Mouse (Mus musculus) retina, postnatal 1 day (tissue): ENCODE measurements around the gene Flt3.
A peak's percentile ranks its signal among the peaks of the same experiment; 100 is the strongest.

Source experiments
- DNase-seq: peaks from one replicate; pipeline ENCODE4 v3.0.0-alpha.2; 2012

Flt3 gene

GRCm38 (mm10) chr5:147408731-147409130 lies 8.4 kb upstream of the Flt3 start:
- DNase-seq: no peak

DNA sequence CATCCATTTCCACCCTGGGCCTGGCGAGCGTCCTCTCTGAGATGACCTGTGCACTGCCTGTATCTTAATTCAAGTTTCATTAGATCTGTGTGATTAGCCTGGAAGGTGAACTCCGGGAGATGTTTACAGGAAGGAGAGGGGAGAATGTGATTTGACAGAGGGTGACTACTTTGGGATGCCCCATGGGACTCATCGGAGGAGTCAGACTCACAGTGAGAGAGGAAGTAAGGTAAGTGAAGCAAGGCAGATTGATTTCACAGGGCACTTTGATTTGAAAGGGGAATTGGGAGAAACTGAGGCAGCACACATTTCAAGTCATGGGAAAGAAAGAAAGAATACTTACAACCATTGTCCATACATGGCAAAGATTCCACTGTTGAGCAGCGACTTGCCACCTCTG lies 5.8 kb upstream of the Flt3 start:
- DNase-seq: no peak

- DNase-seq: peak; percentile 69
Measured at GRCm38 (mm10) chr5:147402505-147402904, 2.2 kb upstream of the Flt3 start.

GRCm38 (mm10) chr5:147401024-147401423 lies 735 bp upstream of the Flt3 start:
- peak; percentile 39 for DNase-seq

GRCm38 (mm10) chr5:147400505-147400979 lies 253 bp upstream of the Flt3 start:
- no peak for DNase-seq

GRCm38 (mm10) chr5:147395050-147395449 lies 5.2 kb downstream of the Flt3 start:
- no peak for DNase-seq

DNA sequence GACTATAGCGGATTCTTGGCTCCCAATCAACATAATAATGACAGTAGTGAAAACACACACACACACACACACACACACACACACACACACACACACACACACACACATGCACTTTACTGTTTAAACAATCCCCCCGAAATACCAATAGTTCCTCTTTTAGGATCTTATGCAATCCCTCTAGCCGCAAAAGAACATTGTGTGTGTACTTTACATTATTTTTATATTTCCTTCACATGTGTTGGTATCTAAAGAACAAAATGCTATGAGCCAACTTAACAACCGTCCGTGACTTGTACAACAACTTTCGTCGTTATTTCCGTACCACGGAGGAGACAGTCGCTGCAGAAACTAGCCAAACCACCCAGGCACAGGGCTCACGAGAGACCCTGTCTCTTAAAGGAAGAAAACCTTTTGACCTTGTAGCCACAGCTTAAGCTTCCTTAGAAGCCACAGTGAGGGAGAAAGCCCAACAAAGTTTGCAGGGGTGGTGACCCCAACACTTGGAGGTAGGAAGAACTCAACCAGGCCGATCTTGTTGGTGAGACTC lies 7.5 kb downstream of the Flt3 start:
- no peak for DNase-seq

- peak; percentile 35 for DNase-seq
Measured at GRCm38 (mm10) chr5:147390772-147391171, 9.5 kb downstream of the Flt3 start.

DNA sequence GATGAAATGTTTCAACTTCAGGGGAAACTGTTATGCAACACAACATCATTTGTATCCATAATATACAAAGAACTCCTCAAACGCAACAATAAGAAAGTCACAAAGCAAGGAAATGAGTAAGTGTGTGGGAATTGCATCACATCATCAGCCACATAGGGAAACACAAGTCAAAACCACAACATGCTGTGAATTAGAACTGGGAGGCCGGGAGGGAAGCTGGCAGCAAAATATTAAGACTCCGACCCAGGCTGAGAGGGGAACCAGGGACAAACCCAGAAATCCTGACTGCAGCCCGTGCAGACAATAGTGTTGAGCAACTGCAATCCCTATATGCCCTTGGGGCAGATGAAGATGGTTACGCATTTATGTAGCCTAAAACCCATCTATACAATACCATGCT lies 11.2 kb downstream of the Flt3 start:
- DNase-seq: no peak

DNA sequence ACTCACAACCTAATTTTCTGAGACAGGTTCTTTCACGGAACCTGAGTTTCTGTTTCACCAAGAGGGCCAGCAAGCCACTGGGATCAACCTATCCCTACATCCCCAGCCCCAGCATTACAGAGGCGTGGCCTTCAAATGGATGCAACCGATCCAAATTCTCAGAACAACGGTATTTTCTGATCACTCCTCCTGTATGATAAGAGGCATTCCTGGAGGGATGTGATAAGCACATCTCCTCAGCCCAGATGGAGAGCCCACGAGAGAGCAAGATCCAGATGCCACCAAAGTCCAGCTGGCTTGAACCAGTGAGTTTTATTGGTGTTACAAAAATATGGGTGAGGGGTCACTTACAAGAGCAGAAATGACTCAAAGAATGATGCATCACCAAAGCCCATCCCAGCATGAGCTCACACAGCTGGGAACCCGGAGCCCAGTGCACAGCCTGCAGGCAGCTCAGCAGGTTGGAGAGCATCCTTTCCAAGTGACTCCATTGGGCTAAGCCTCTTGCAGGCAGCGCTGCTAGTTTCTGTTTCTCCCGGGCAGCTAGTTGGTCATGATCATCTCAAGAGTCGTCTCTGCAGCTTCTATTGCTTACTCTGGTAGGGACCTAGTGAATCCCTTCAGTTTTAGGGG lies 11.8 kb downstream of the Flt3 start:
- no peak for DNase-seq

GRCm38 (mm10) chr5:147386865-147387264 lies 13.4 kb downstream of the Flt3 start:
- DNase-seq: no peak

GRCm38 (mm10) chr5:147381396-147381795 lies 18.9 kb downstream of the Flt3 start:
- DNase-seq: no peak

DNA sequence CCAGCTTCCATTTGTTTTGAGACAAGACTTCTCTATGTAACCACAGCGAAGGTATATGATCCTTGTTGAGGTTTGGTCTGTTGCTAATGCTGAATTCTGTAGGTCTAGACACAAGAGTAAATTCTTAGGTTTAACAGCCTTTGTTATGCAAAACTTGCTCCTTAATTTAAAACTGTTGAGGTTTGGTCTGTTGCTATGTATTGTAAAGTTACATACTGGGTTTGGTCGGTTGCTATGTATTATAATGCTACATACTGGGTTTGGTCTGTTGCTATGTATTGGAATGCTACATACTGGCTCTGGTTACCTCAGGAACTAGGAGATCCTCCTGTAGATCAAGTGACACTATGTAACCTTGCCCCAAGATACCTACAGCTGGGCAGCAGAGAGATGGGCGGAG lies 20.8 kb downstream of the Flt3 start:
- DNase-seq: no peak

- DNase-seq: no peak
Measured at GRCm38 (mm10) chr5:147370276-147370675, 30.0 kb downstream of the Flt3 start.

GRCm38 (mm10) chr5:147368221-147368620 lies 32.1 kb downstream of the Flt3 start:
- DNase-seq: no peak

- no peak for DNase-seq
Measured at GRCm38 (mm10) chr5:147365995-147366765, 34.1 kb downstream of the Flt3 start.

GRCm38 (mm10) chr5:147363054-147363453 lies 37.2 kb downstream of the Flt3 start:
- no peak for DNase-seq

GRCm38 (mm10) chr5:147358481-147358880 lies 41.8 kb downstream of the Flt3 start:
- no peak for DNase-seq

GRCm38 (mm10) chr5:147357536-147357935 lies 42.8 kb downstream of the Flt3 start:
- DNase-seq: peak; percentile 33

DNA sequence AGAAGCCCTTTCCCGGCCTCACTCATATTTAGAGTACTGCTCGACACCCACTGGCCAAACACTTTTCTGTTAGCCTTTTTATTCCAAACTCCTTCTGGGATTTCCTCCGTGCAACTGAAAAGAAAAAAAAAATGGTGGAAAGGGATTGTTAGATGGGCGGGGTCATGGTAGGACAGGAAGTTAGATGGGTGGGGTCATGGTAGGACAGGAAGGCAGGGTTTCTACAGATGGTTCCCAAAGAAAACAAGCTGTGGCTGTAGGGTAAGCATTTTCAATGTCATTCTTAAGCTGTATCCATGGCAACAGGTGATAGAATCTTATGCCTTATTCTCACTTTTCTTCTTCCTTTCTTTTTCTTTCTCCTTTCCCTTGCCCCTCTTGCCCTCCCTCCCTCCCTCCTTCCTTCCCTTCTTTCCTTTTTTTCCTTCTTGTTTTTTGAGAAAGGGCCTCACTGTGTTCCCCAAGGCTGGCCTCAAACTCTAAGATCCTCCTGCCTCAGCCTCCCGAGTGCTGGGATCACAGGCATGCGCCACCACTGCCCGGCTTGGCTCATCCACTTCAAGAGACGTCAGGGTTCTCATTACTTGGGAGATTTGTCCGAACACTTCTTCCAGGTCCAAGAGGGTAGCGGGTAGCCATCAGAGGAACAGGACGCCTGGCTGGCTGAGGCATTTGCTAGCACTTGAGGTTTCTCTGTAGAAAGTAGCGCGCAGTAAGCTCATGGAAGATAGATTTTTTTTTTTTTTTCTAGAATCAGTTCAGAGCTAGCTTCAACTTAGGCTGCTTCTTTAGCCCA lies 43.8 kb downstream of the Flt3 start:
- no peak for DNase-seq

DNA sequence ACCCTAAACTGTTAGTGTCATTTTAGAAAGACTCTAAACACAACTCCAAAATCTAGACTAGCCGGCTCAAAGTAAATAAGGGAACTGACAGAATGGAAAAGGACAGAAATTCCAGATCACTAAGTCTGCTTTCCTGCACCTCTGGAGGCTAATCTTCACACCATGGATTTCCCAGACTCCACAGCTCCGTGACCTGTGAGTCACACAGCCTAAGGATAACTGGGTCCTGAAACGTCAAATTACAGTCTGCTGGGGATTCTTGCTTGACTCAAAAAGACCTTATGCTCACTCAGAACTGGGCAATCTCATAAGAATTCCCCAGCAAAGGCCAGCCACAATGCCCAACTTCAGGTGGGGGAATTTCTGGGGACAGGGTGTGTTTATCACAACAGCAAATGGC lies 44.5 kb downstream of the Flt3 start:
- DNase-seq: no peak

- no peak for DNase-seq
Measured at GRCm38 (mm10) chr5:147354985-147355384, 45.3 kb downstream of the Flt3 start.

GRCm38 (mm10) chr5:147354161-147354780 lies 46.0 kb downstream of the Flt3 start:
- DNase-seq: no peak
